Mouse (Mus musculus) heart, embryonic 16.5 days (tissue): ENCODE measurements at regions not wholly inside any gene's neighbourhood (a gene's known extent, or its start where the extent isn't known, plus 50 kb on each side); places are given as distances from the start of the nearest gene placed in this dataset.

Experiments
- ATAC-seq: fragments of 200-750 bp; cut with Nextera tagmentation; replicated peaks from 2 replicates; pipeline ENCODE4 v1.8.0; 2017; ENCODE audit warnings: moderate number of reproducible peaks; ENCODE audit not compliant: insufficient read depth, low FRiP score; ENCODE audit errors: extremely low read depth
- H3K27ac ChIP-seq: fragments of 300-500 bp; sonication (generic); 2 replicates; pipeline ENCODE4 v1.5.1; 2014; ENCODE audit warnings: mild to moderate bottlenecking, low read length, control low read depth, moderate library complexity
- H3K27me3 ChIP-seq: fragments of 300-500 bp; sonication (generic); 2 replicates; pipeline ENCODE4 v1.6.1; 2014; ENCODE audit warnings: low read length, mixed read lengths; ENCODE audit not compliant: control insufficient read depth, insufficient read depth
- H3K36me3 ChIP-seq: fragments of 300-500 bp; sonication (generic); 2 replicates; pipeline ENCODE4 v1.6.1; 2014; ENCODE audit not compliant: control insufficient read depth, insufficient read depth
- H3K4me1 ChIP-seq: fragments of 300-500 bp; sonication (generic); 2 replicates; pipeline ENCODE4 v1.6.1; 2014; ENCODE audit warnings: low read length, mixed read lengths; ENCODE audit not compliant: control insufficient read depth, insufficient read depth
- H3K4me2 ChIP-seq: fragments of 300-500 bp; sonication (generic); 2 replicates; pipeline ENCODE4 v1.6.1; 2014; ENCODE audit warnings: low read depth, mild to moderate bottlenecking, control low read depth, low read length
- H3K4me3 ChIP-seq: fragments of 300-500 bp; sonication (generic); 2 replicates; pipeline ENCODE4 v1.5.1; 2014; ENCODE audit warnings: mild to moderate bottlenecking, control low read depth, low read length
- H3K9ac ChIP-seq: fragments of 300-500 bp; sonication (generic); 2 replicates; pipeline ENCODE4 v1.6.1; 2014; ENCODE audit warnings: low read length, control low read depth
- H3K9me3 ChIP-seq: fragments of 300-500 bp; sonication (generic); replicated peaks from 2 replicates; pipeline ENCODE4 v1.6.1; 2016; ENCODE audit warnings: low read length; ENCODE audit not compliant: control insufficient read depth
- WGBS: fragments of 180-500 bp; shearing (Covaris S2); extraction: QIAGEN DNeasy Blood & Tissue Kit; methylation state at CpG from one replicate; pipeline ENCODE4 v1.1.7; 2014; 5-methylcytosine and 5-hydroxymethylcytosine counted together

DNA sequence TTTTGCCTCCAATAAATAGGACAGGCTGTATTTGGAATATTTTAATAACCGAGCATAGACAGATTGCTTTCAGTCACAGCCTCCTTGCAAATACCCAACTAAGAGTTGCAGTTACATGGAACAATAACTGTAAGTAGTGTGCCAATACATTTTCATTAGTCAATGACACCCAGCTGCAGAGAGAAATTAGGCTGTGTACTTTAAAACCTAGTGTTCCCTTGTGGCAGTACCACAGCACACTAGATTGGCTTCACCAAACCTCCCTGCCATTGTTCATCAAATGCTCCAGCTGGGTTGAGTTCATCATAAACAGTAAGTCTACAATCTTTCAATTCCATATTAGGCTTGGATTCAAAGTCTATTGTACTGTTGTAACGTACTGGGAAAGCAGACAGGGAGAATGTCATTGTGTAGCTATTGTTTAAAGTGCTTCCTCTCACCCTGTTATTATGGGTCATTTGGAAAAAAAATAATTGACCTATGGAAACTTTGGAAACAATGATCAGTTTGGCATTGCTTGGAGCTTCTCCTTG lies 425.1 kb downstream of the Phex start:
- Histone ChIP-seq H3K4me3 (no peak overlapping the region), H3K9me3 (no peaks in the 10 kb centered on the region), H3K36me3 (no peaks in the 10 kb centered on the region), H3K4me1 (no peaks in the 10 kb centered on the region), H3K27ac (no peak overlapping the region), H3K9ac (no peak overlapping the region), H3K27me3 (no peaks in the 10 kb centered on the region), H3K4me2 (no peak overlapping the region)
- WGBS, result 69% methylated on average over 2 of the region's 2 CpGs
- ATAC-seq, result no peak

DNA sequence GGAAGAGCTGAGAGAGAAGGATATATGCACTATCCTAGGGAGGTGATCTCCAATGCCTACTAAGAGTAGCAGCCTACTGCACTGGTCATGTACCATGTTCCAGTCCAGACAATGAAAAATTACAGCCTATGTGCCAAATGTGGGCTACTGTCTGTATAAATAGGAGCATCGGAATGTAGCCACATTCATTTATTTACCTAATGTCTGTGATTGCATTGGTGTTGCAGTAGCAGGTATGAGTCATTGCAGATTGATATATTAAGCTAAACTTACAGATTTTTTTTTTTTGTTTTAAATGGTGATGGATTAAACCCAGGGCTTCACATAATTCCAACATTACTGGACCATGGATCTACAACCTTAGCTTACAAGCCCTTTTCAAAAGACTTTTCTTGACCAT lies 468.0 kb downstream of the Phex start:
- Histone ChIP-seq H3K27me3 (no peaks in the 10 kb centered on the region), H3K4me2 (no peak overlapping the region), H3K9ac (no peak overlapping the region), H3K36me3 (no peaks in the 10 kb centered on the region), H3K9me3 (no peaks in the 10 kb centered on the region), H3K4me1 (no peaks in the 10 kb centered on the region), H3K27ac (no peak overlapping the region), H3K4me3 (no peak overlapping the region)
- WGBS, result 80% methylated on average over 1 of the region's 1 CpGs
- no peak for ATAC-seq

DNA sequence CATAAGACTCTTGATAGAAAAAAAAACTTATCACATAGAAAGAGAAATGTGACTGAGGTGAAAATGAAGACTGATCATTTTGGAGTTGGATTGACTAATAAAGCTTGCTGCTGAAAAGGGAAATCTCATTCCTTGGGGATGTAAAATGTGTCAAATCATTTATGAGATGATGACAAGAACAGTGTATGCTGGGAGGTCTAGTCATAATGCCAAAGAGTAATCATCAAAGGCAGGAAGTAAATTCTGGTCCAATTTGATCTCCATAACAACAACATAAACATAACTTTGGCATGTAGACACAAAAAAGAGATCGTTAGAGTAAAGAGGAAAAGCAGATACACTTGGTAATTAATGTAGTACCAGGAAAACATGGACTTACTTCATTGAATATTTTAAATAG lies 470.9 kb downstream of the Phex start:
- no peaks in the 10 kb centered on the region for H3K36me3 ChIP-seq
- WGBS, result 36% methylated on average over 1 of the region's 1 CpGs
- H3K4me2 ChIP-seq, result no peak overlapping the region
- no peak overlapping the region for H3K4me3 ChIP-seq
- H3K9ac ChIP-seq, result no peak overlapping the region
- H3K9me3 ChIP-seq, result no peaks in the 10 kb centered on the region
- H3K27me3 ChIP-seq, result no peaks in the 10 kb centered on the region
- H3K4me1 ChIP-seq, result no peaks in the 10 kb centered on the region
- H3K27ac ChIP-seq, result no peak overlapping the region
- ATAC-seq, result no peak

DNA sequence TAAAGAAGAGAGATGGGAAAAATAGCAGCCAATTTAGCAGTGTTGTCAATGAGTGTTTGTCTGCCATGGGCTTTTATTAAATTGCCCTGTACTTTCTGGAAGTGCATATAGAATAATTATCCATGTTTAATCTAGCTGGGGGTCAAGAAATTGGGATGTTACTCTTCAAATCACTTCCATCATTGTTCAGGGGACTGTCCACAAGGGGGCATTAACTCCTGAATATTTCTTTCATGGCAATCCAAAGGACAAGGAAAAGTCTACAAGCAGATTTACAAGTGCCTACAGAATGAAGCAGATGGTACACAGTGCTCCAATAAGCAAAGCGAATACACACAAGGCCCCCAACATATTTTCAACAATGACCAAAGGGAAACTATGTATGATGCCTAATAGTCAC lies 501.7 kb downstream of the Phex start:
- WGBS, result 77% methylated on average over 1 of the region's 1 CpGs
- ATAC-seq, result no peak
- H3K9me3 ChIP-seq, result no peaks in the 10 kb centered on the region

More for the DNA sequence above, 501.7 kb downstream of the Phex start:
- no peak overlapping the region for H3K4me3 ChIP-seq
- no peaks in the 10 kb centered on the region for H3K27me3 ChIP-seq
- no peaks in the 10 kb centered on the region for H3K36me3 ChIP-seq
- H3K4me2 ChIP-seq, result no peak overlapping the region
- no peak overlapping the region for H3K9ac ChIP-seq
- H3K27ac ChIP-seq, result no peak overlapping the region
- H3K4me1 ChIP-seq, result no peaks in the 10 kb centered on the region
